In the genomic region with DNA sequence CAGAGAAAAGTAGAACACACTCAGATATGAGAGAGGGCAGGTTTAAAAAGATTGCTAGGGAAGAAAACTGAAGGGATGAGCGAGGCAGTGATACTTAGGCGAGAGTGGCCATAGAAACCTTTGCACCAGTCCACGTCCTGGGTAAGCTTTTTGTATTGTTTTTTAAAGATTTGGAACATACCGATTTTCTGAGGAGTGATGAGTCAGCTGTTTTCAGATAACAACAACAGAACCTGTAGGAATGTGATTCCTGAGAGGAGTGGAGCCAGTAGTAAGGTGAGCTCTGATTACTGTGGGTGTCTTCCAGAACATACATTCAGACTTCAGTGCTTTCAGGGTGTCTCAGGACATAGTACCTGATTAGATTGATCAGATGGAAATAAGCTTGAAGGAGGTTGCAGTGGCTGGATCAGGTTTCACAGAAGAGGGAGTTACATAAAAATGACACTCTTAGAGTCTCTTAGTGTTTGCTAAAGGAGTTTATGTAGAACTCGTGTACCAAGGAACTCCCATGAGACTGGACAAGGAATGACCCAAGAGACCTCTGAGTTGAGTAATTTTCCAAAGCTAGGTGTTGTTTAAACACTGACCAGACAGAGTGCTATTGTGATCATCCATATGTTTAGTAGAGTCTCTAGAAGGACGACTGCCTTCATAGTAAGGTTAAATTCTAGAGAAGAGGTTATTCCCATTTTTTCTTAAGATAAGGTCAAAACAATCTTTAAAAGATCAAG, we compare ENCODE assay signal across 19 mouse cellular contexts. TPM values are rescaled to one million over a fixed set of nuclear protein-coding genes. Genes with fewer than 3 reads are reported as not detected.
A peak's percentile ranks its signal among the peaks of the same experiment; 100 is the strongest.
DNase-seq lines count a peak whose midpoint lies in the region; ATAC-seq and TF ChIP-seq lines count a peak whose summit lies in the region.
"Had no signal": no experiment of that assay in that cellular context is flagged by ENCODE, and none has a peak within 500 bp of the region (broad histone marks: within the 10 kb centered on the region; RNA-seq: fewer than 3 reads in every experiment).

No protein-coding gene starts in this region.

- no peak overlapping the region for H3K4me2 ChIP-seq in lung, embryonic 15.5 days
- H3K4me2 ChIP-seq in CH12.LX (ENCODE audit: insufficient read depth, low read depth, poor library complexity, severe bottlenecking), result no peak overlapping the region
- H3K4me2 ChIP-seq: embryonic facial prominence, embryonic 13.5 days; forebrain, embryonic 12.5 days; heart, embryonic 11.5 days; hindbrain, embryonic 14.5 days had no signal

- no peak for TF ChIP-seq CTCF in CH12.LX (conservative IDR thresholded peaks at IDR 0.05 in 1 of 2, IDR thresholded peaks at IDR 0.05 in 1 of 2; ENCODE audit: low read depth in 2 of 2, low read length in 2 of 2)
- no peak for TF ChIP-seq CTCF in MEL (IDR thresholded peaks at IDR 0.05 in 2 of 3, conservative IDR thresholded peaks at IDR 0.05 in 1 of 3; ENCODE audit: control insufficient read depth in 1 of 3, insufficient read depth in 1 of 3, low read depth in 2 of 3, low read length in 3 of 3, poor library complexity in 1 of 3, severe bottlenecking in 1 of 3)

- no peak overlapping the region for H3K4me3 ChIP-seq in lung, embryonic 15.5 days
- no peak overlapping the region for H3K4me3 ChIP-seq in CH12.LX (replicated peaks in 1 of 3; ENCODE audit: low read depth in 2 of 3, low read length in 2 of 3, poor library complexity in 1 of 3)
- H3K4me3 ChIP-seq in MEL (ENCODE audit: control insufficient read depth in 1 of 2, insufficient read depth in 1 of 2, low read depth in 2 of 2, low read length in 2 of 2), result no peak overlapping the region
- H3K4me3 ChIP-seq: embryonic facial prominence, embryonic 13.5 days; forebrain, embryonic 12.5 days; heart, adult 2 months; hindbrain, embryonic 10.5 days had no signal

- H3K9ac ChIP-seq in lung, embryonic 15.5 days, result no peak overlapping the region
- H3K9ac ChIP-seq in CH12.LX (ENCODE audit: insufficient read depth, low read depth) (no peak overlapping the region), MEL (ENCODE audit: control insufficient read depth, low read depth, low read length, poor library complexity, severe bottlenecking) (no peak overlapping the region)
- H3K9ac ChIP-seq: embryonic facial prominence, embryonic 13.5 days; forebrain, embryonic 12.5 days; hindbrain, embryonic 14.5 days had no signal

- TF ChIP-seq POLR2A in CH12.LX (IDR thresholded peaks at IDR 0.05; ENCODE audit: low read depth, low read length) (no peak), MEL (IDR thresholded peaks at IDR 0.05; ENCODE audit: control insufficient read depth in 1 of 2, insufficient read depth in 1 of 2, low read depth in 1 of 2, low read length in 2 of 2, poor library complexity in 1 of 2) (no peak)

- dilution Hi-C loops in CH12.LX (cut with MboI; ENCODE audit: extremely low pct_ligation_motif_present, extremely low pct_unique_long_range_greater_than_20kb, low sequenced_read_pairs), result no loop called here

- H3K79me2 ChIP-seq in CH12.LX (replicated peaks; ENCODE audit: control insufficient read depth, extremely low read depth, insufficient read depth, poor library complexity, severe bottlenecking) (peaks cover 2% of the 10 kb centered on the region; the same call in 1 of the 2 replicates), MEL (ENCODE audit: control insufficient read depth, insufficient read depth, low read length, poor library complexity) (peaks cover 24% of the 10 kb centered on the region)

- 44% methylated on average over 6 of the region's 6 CpGs for WGBS in lung, embryonic 15.5 days

- no peak for DNase-seq in lung, postnatal 10 days
- no peak for DNase-seq in CH12.LX (ENCODE audit: extremely low read depth)
- no peak for DNase-seq in MEL (ENCODE audit: low read depth, low spot score)
- DNase-seq in yolk sac, embryonic 10.5 days (ENCODE audit: low spot score), result peak; percentile 40
- DNase-seq in left cerebral cortex, postnatal 14 days (ENCODE audit: low spot score in 2 of 2), result no peak
- no peak for DNase-seq in cerebellum, postnatal 25 days
- DNase-seq: adrenal gland, postnatal 10 days; cerebellum, adult 11-12 months; cerebellum, adult 9-10 months; cerebellum, postnatal 36 days; gastrocnemius, postnatal 10 days; heart, adult 2 months had no signal

- intact Hi-C loops in left cerebral cortex, postnatal 14 days (cut with DNase I), result no loop called here

- H3K9me3 ChIP-seq in lung, embryonic 15.5 days, result no peaks in the 10 kb centered on the region
- no peaks in the 10 kb centered on the region for H3K9me3 ChIP-seq in CH12.LX (replicated peaks; ENCODE audit: low read length)
- H3K9me3 ChIP-seq in MEL (replicated peaks; ENCODE audit: insufficient read depth, low read length), result no peaks in the 10 kb centered on the region
- H3K9me3 ChIP-seq: embryonic facial prominence, embryonic 13.5 days; forebrain, embryonic 12.5 days; hindbrain, embryonic 10.5 days had no signal

- H3K36me3 ChIP-seq in lung, embryonic 15.5 days, result no peaks in the 10 kb centered on the region
- no peaks in the 10 kb centered on the region for H3K36me3 ChIP-seq in CH12.LX (replicated peaks in 1 of 2; ENCODE audit: control insufficient read depth in 1 of 2, insufficient read depth in 1 of 2, low read length in 1 of 2)
- peaks cover 0 to 42% of the 10 kb centered on the region in 2 experiments; a peak in 2 of 4 replicates for H3K36me3 ChIP-seq in MEL (ENCODE audit: control insufficient read depth in 1 of 2, insufficient read depth in 2 of 2, low read length in 2 of 2)

- no peak overlapping the region for H3K27ac ChIP-seq in lung, embryonic 15.5 days
- H3K27ac ChIP-seq in CH12.LX (ENCODE audit: insufficient read depth, low read depth), result no peak overlapping the region
- no peak overlapping the region for H3K27ac ChIP-seq in MEL (ENCODE audit: control insufficient read depth, low read depth, low read length)
- H3K27ac ChIP-seq: embryonic facial prominence, embryonic 13.5 days; forebrain, embryonic 12.5 days; heart, adult 2 months; hindbrain, embryonic 10.5 days; hindbrain, embryonic 14.5 days had no signal

- 0 out of 2 replicates have a peak, but pooled peaks have one; percentile 14 for ATAC-seq in lung, embryonic 15.5 days (ENCODE audit: borderline replicate concordance, extremely low read depth, low FRiP score, low TSS enrichment)
- ATAC-seq: forebrain, embryonic 16.5 days had no signal

- H3K27me3 ChIP-seq in lung, embryonic 15.5 days, result no peaks in the 10 kb centered on the region
- no peaks in the 10 kb centered on the region for H3K27me3 ChIP-seq in CH12.LX (replicated peaks)
- H3K27me3 ChIP-seq in MEL (ENCODE audit: control insufficient read depth in 1 of 2, insufficient read depth in 2 of 2, low read length in 2 of 2), result no peaks in the 10 kb centered on the region
- H3K27me3 ChIP-seq: embryonic facial prominence, embryonic 13.5 days; forebrain, embryonic 12.5 days had no signal

- TF ChIP-seq EP300 in CH12.LX (IDR thresholded peaks at IDR 0.05; ENCODE audit: low read length) (0 out of 2 replicates have a peak, but pooled peaks have one; percentile 6), MEL (IDR thresholded peaks at IDR 0.05; ENCODE audit: low read depth in 1 of 2, low read length in 2 of 2) (no peak)

- TF ChIP-seq RAD21 in CH12.LX (IDR thresholded peaks at IDR 0.05; ENCODE audit: low read depth, low read length) (no peak), MEL (IDR thresholded peaks at IDR 0.05; ENCODE audit: low read depth, low read length) (no peak)

- in situ Hi-C loops in CH12.LX (cut with MboI; ENCODE audit: low pct_ligation_motif_present, low pct_unique_long_range_greater_than_20kb, low sequenced_read_pairs), result no loop called here

- H3K4me1 ChIP-seq in lung, embryonic 15.5 days, result peaks cover 28% of the 10 kb centered on the region
- H3K4me1 ChIP-seq in CH12.LX (ENCODE audit: control insufficient read depth in 1 of 2, insufficient read depth in 2 of 2) (peaks cover 4 to 25% of the 10 kb centered on the region in 2 experiments; a peak in 3 of 4 replicates), MEL (ENCODE audit: control insufficient read depth in 1 of 2, insufficient read depth in 2 of 2, low read length in 2 of 2) (peaks cover 20 to 44% of the 10 kb centered on the region in 2 experiments)
- H3K4me1 ChIP-seq: forebrain, embryonic 12.5 days had no signal

TF ChIP-seq in CH12.LX, 34 proteins besides CTCF, POLR2A, EP300 and RAD21:
- TF ChIP-seq UBTF (IDR thresholded peaks at IDR 0.05; ENCODE audit: low read depth, low read length), result no peak
- TF ChIP-seq MAFK (IDR thresholded peaks at IDR 0.05; ENCODE audit: insufficient replicate concordance, low read length), result peak; percentile 93

TF ChIP-seq in MEL, 35 proteins besides CTCF, POLR2A, EP300 and RAD21:
- TF ChIP-seq POLR2AphosphoS2 (IDR thresholded peaks at IDR 0.05; ENCODE audit: low read length), result no peak
- TF ChIP-seq MAFK (IDR thresholded peaks at IDR 0.05; ENCODE audit: borderline replicate concordance, low read depth, low read length), result peak; percentile 94
- TF ChIP-seq JUND (IDR thresholded peaks at IDR 0.05; ENCODE audit: low read depth, low read length), result no peak
- TF ChIP-seq RCOR1 (IDR thresholded peaks at IDR 0.05; ENCODE audit: low read depth, low read length), result no peak
- TF ChIP-seq GABPA (IDR thresholded peaks at IDR 0.05; ENCODE audit: low read depth, low read length), result no peak
- no peak for TF ChIP-seq MAX (IDR thresholded peaks at IDR 0.05; ENCODE audit: low read length)
- no peak for TF ChIP-seq MYC (IDR thresholded peaks at IDR 0.05; ENCODE audit: low read depth, low read length)
- TF ChIP-seq ZMIZ1 (IDR thresholded peaks at IDR 0.05; ENCODE audit: low read depth, low read length), result no peak
TF ChIP-seq in MEL: peak in this region for 1.

RNA-seq across cellular contexts. Expression of gene Fam117b, which starts 29.4 kb away (rescaled TPM):
- 10.8 and 13.1 TPM in 2 replicates for polyA plus RNA-seq in lung, embryonic 15.5 days (2015; fragmentation: Nextera tagmentation; extraction: Ambion mirVana)
- total RNA-seq in CH12.LX (2012; rRNA removed) (5.7 and 6.4 TPM in 2 replicates), CH12.LX (2014; rRNA removed) (8.9 and 11.4 TPM in 2 replicates), MEL (2012; rRNA removed) (11.2 and 17.1 TPM in 2 replicates)
- polyA plus RNA-seq in CH12.LX (2012; ENCODE audit: insufficient read length, low read depth) (8.1 and 8.8 TPM in 2 replicates), MEL (2012; ENCODE audit: insufficient read depth in 1 of 2, insufficient read length in 2 of 2, low read depth in 1 of 2, low replicate concordance in 2 of 2, missing spikeins in 1 of 2) (10 to 100 TPM in 1 of 2 experiments, not detected in 1; 15.5 TPM)
- 10 to 100 TPM; 51.4 to 51.7 TPM for total RNA-seq in left cerebral cortex, postnatal 14 days (2021)
